Mouse (Mus musculus): Measurements from ENCODE around the gene Rpl13.
"Not testable (repeated sequence)": the region's sequence is repeated elsewhere in the genome, so short reads cannot be mapped to it uniquely, and the experiment has no call there.

The Rpl13 gene

GRCm38 (mm10) chr8:123101735-123102685, at the start of gene Rpl13:
Rpl13 (plus strand) TSS chr8:123102350.
- DNase-seq (ENCODE audit: low read depth, low spot score): peak; percentile 94

DNA sequence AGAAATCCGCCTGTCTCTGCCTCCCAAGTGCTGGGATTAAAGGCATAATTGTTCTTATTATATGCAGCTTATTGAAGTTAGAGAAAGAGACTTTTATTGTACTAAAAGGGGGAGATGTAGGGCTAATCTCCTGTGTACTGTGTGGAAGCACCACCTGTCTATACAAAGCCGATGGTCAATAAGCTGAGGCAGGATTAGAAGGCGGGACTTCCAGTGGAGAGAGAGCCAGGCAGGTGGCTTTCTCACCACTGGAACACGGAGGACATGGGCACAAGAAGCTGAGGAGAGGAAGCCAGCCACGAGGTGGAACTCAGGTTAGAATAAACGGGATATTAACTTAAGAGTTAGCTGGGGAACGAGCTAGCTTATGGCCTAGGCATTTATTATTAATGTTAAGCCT, 39.4 kb upstream of the Rpl13 start, which contains the start of gene Spg7:
TSS of gene Spg7 (plus strand) at position 222 of the 400 bp plus-strand sequence.
- no peak for DNase-seq (ENCODE audit: low read depth, low spot score)

DNA sequence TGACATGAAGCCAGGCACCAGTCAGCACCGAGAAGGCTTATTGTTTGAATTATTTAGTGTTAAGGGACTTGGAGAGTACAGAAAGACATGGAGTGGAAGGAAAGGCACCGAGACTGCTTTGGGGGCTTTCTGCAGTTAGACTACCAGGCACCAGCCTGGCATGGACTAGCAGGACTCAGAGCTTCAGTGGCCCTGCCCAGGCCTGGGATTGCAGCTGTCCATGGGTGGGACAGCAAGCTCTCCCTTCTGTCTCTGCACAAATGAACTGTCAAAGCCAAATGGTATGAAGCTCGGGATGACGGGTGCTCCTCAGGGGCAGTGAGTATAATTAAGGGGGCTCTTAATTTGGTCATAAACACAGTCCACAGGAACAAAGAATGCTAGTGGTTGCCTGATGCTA, 38.1 kb upstream of the Rpl13 start:
- no peak for DNase-seq (ENCODE audit: low read depth, low spot score)

DNA sequence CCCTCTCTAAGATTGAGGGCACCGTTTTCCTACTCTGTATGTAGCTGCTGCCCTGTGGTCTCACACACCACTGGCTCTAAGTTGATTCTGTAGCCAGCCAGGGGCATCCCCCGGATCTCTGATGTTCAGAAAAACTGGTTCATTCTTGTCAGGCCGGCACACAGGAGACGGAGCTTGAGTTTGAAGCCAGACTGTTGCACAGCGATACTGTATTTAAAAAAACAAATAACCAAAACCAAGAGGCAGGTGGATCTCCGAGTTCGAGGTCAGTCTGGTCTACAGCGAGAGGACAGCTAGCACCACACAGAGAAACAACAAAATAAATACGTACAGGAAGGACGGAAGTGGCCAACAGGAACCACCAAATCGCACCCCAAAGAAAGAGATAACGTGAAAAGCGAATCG, 37.3 kb upstream of the Rpl13 start:
- DNase-seq (ENCODE audit: low read depth, low spot score): peak; percentile 4

GRCm38 (mm10) chr8:123065214-123066100, 36.7 kb upstream of the Rpl13 start:
- peak; percentile 98 for DNase-seq (ENCODE audit: low read depth, low spot score)

DNA sequence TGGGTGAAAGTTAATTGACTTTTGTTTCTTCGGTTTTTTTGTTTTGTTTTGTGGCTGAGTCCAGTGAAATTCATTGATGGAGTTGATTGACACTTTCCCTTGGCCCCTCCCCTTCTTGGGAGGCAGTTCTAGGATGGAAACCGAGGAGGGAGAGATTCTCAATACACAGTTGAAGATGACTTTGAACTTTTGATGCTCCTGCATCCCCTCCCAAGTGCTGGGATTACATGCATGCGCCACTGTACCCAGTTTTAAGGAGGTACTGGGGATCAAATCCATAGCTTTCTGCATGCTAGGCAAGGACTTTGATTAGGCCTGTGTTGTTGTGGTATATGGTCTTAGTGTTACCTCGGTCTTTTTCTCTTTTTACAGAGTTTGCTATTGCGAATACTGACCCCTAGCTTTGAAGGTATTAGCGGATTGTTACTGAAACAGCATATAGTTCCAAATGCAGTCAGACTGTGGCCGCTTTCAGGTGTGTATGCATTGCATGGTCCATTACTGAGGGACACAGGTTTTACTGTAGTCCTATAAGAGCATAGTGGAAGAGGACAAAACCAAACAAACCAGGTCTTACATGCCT, 36.0 kb upstream of the Rpl13 start:
- no peak for DNase-seq (ENCODE audit: low read depth, low spot score)

- DNase-seq (ENCODE audit: low read depth, low spot score): no peak
These were observed 31.0 kb upstream of the Rpl13 start for GRCm38 (mm10) chr8:123071176-123071575.

- DNase-seq (ENCODE audit: low read depth, low spot score): no peak
These were observed 24.9 kb upstream of the Rpl13 start for GRCm38 (mm10) chr8:123077213-123077612.

DNA sequence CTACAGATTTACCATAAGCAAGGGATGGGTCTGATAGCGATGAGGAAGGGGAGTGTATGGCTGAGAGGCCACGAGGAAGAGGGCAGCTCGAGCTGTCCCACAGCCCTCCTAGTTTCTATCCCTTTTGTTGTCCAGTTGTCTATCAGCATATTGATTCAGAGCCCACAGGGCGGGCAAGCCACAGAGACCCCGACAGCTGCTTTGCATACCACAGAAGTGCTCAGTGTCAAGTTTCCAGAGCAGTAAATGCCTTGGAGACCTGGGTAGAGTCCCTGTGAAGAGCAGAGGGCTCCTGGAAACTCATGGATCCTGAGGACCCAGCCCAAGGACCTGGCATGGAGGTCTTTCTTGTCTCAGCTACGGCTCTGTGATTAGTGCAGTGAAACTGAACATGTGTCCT, 19.2 kb upstream of the Rpl13 start:
- no peak for DNase-seq (ENCODE audit: low read depth, low spot score)

- no peak for DNase-seq (ENCODE audit: low read depth, low spot score)
These were observed 18.5 kb upstream of the Rpl13 start for GRCm38 (mm10) chr8:123083610-123084009.

GRCm38 (mm10) chr8:123087289-123087688, 14.9 kb upstream of the Rpl13 start:
- no peak for DNase-seq (ENCODE audit: low read depth, low spot score)

DNA sequence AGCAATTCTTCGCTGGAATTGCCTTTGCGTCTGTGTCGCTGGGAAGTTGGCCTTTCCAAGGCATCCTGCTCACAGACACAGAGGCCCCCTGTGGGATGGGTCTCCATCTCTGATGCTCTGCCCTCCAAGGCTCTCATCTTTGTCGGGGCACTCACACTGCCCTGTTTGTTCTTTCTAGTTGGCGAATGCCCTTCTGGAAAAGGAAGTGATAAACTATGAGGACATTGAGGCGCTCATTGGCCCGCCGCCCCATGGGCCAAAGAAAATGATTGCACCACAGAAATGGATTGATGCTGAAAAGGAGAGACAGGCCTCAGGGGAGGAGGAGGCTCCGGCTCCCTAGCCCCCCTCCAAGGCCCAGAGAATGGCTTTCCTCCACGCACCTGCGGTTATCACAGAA, 4.9 kb upstream of the Rpl13 start:
- no peak for DNase-seq (ENCODE audit: low read depth, low spot score)

- DNase-seq (ENCODE audit: low read depth, low spot score): no peak
These were observed 4.2 kb upstream of the Rpl13 start for GRCm38 (mm10) chr8:123097786-123098584.

GRCm38 (mm10) chr8:123100288-123100687, 1.9 kb upstream of the Rpl13 start:
- no peak for DNase-seq (ENCODE audit: low read depth, low spot score)

- DNase-seq (ENCODE audit: low read depth, low spot score): no peak
These were observed 906 bp upstream of the Rpl13 start for GRCm38 (mm10) chr8:123101244-123101643.

DNA sequence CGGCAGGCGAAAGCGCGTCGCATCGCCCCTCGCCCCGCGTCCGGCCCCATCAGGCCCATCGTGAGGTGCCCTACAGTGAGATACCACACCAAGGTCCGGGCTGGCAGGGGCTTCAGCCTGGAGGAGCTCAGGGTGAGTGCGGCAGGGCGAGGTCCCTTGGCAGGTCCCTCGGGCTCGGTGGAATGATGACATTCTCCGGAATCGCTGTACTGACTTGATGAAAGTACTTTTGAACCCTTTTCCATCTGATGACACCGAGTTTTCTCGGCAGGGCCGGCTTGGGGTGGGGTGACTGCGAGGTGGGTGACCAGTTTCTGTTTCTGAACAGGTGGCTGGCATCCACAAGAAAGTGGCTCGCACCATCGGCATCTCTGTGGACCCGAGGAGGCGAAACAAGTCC, 705 bp downstream of the Rpl13 start:
- not testable (repeated sequence) for DNase-seq (ENCODE audit: low read depth, low spot score)

- no peak for DNase-seq (ENCODE audit: low read depth, low spot score)
These were observed 1.1 kb downstream of the Rpl13 start for GRCm38 (mm10) chr8:123103285-123103684.

DNA sequence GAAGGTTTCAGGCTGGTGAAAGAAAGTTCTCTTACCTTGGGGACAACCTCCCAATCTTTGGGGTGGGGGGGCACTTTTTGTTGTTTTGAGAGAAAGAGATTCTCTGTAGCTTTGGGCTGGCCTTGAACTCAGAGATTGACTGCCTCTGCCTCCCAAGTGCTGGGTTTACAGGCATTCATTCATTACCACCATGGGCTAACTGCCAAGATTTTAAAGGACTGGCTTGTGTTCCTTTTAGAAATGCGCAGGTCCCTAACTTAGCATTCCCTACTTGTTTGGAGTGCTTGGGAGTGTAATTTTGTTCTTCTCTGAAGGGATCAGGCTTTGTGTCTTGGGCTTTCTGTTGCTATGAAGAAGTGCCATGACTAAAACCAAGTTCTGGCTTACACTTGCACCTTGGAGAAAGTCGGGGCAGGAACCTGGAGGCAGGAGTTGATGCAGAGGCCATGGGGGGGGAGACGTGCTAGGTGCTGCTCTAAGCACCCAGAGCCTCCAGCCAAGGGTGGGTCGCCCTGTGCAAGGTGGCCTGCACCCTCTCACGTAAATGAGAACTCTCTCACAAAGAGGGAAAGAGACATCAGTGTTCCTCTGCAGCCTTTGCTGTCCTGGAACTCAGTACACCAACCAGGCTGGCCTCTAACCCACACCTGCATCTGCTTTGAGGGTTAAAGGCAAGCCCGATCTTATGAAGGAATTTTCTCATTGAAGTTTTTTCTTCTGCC, 2.1 kb downstream of the Rpl13 start:
- no peak for DNase-seq (ENCODE audit: low read depth, low spot score)

DNA sequence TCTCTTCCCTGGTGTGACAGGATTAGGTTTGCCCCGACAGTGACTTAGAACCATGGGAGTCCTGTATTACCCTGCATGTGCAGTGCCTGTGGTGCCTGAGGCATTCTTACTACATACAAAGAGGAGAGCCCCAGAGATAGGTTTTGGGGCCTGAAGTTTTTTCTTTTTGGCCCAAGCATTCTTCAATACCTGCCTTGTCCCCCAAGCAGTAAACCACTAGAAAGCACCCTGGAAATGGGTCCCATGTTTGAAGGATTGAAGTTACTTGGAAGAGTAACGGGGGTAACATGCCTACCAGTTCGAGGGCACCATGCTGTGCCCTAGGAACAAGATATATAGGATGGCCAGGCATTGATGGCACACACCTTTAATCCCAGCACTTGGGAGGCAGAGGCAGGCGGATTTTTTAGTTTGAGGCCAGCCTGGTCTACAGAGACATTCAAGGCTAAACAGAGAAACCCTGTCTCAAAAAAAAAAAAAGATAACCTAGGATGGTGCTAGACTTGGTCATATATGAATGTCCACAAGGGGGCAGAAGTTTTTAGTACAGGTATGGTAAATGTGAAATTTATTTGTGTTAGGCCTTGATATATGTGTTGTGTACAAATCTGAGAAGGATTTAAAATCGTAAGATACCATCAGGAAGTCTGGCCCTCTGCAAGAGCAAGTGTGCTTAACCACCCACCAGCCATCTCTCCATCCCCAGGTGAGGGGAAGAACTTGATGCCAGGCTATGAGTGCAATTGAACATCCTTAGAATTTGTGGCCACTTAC, 3.6 kb downstream of the Rpl13 start:
- peak; percentile 48 for DNase-seq (ENCODE audit: low read depth, low spot score)

- DNase-seq (ENCODE audit: low read depth, low spot score): no peak
These were observed 4.4 kb downstream of the Rpl13 start for GRCm38 (mm10) chr8:123106531-123106930.

Data from embryo, embryonic 11.5 days (tissue).